Mouse (Mus musculus) ES-Bruce4 (cell line): ENCODE measurements at regions not wholly inside any gene's neighbourhood (a gene's known extent, or its start where the extent isn't known, plus 50 kb on each side); places are given as distances from the start of the nearest gene placed in this dataset.

Experiments used
- CTCF ChIP-seq: IDR thresholded peaks from one replicate; pipeline ENCODE4 v1.8.1; 2011; ENCODE audit warnings: low read depth, low read length
- EP300 ChIP-seq: IDR thresholded peaks from 2 replicates; pipeline ENCODE4 v1.6.1; 2011; ENCODE audit warnings: low read depth, low read length; ENCODE audit not compliant: insufficient read depth
- POLR2A ChIP-seq: IDR thresholded peaks from one replicate; pipeline ENCODE4 v1.8.1; 2011; ENCODE audit warnings: low read length; ENCODE audit not compliant: insufficient read depth

GRCm38 (mm10) chr8:89727252-89727651 lies 620.9 kb downstream of the Tox3 start:
- TF ChIP-seq CTCF (no peak), POLR2A (no peak), EP300 (no peak)
